Mouse (Mus musculus): ENCODE results near the gene Thoc7.

DNA sequence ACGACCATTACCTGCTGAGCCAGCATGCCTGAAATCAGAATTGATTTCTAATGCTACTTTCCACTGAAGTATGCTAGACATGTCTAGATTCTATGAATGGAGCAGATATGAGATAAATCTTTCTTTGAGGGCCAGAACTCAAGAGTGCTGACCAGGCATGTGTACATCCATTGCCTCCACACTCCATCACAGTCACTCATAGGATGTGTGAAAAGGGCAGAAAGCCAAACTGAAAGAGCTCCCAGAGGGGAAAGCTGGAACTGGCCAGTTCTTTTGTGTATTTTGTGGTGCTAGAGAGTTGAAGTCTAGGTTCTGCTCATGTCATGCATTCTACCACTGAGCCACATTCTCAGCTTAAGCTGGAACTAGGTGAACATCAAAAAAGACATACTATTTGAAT is 15.8 kb upstream of the Thoc7 start:
- no peak for TF ChIP-seq CTCF (IDR thresholded peaks at IDR 0.05; ENCODE audit: insufficient read depth, low read length)
- TF ChIP-seq POLR2A (IDR thresholded peaks at IDR 0.05; ENCODE audit: borderline replicate concordance, extremely low read depth, low read depth, low read length), result no peak

Data from lung, adult 2 months (tissue).